Mouse (Mus musculus) liver, embryonic 14.5 days (tissue): ENCODE results near the gene Unc13c.

ENCODE experiments used
- CTCF ChIP-seq: IDR thresholded peaks from 2 replicates; pipeline ENCODE4 v1.5.1; 2016; ENCODE audit warnings: antibody characterized with exemption, low read depth, control low read depth
- EP300 ChIP-seq: IDR thresholded peaks from 2 replicates; pipeline ENCODE4 v1.6.1; 2016; ENCODE audit warnings: antibody characterized with exemption, low read depth

DNA sequence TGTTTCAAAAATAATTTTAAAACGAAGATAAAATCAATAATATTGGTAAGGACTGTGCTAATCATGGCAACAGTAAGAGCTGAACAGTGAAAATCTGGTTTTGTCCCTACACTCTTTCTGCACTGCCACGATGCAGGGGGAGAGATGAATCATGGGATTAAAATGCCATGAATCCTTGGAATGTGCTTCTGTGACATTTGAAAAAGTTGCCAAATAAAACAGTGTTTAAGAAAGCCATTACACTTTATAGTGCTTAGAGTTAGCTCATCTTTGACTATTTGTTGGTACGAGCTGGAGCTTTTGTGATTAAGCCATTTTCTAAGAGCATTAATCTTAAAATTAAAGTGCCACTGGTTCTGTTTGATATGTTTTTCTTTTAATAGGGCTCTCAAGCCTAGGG lies 496.2 kb downstream of the Unc13c start:
- no peak for TF ChIP-seq CTCF
- TF ChIP-seq EP300: no peak
